Mouse (Mus musculus) heart, adult 2 months (tissue): ENCODE data around the gene Cchcr1. TPM values are rescaled to one million over a fixed set of nuclear protein-coding genes. Genes with fewer than 3 reads are reported as not detected.

Experiments
- DNase-seq, 2 experiments: peaks; one replicate each; pipeline ENCODE4 v3.0.0; 2021
- H3K27ac ChIP-seq: fragments of 200-600 bp; 2 replicates; pipeline ENCODE4 v1.8.1; 2022
- H3K27me3 ChIP-seq: fragments of 200-500 bp; 2 replicates; pipeline ENCODE4 v1.6.1; 2012; ENCODE audit warnings: mild to moderate bottlenecking, low read length, inconsistent platforms, mixed read lengths; ENCODE audit not compliant: control insufficient read depth, insufficient read depth
- H3K36me3 ChIP-seq: fragments of 200-500 bp; 2 replicates; pipeline ENCODE4 v1.6.1; 2012; ENCODE audit warnings: low read length, inconsistent platforms; ENCODE audit not compliant: control insufficient read depth, insufficient read depth
- H3K4me1 ChIP-seq: fragments of 200-500 bp; 2 replicates; pipeline ENCODE4 v1.6.1; 2011; ENCODE audit warnings: low read length; ENCODE audit not compliant: control insufficient read depth, insufficient read depth
- H3K4me3 ChIP-seq: fragments of 200-600 bp; 2 replicates; pipeline ENCODE4 v1.8.1; 2022
- H3K79me2 ChIP-seq: fragments of 200-500 bp; replicated peaks from 2 replicates; pipeline ENCODE4 v1.6.1; 2012; ENCODE audit warnings: mild to moderate bottlenecking, inconsistent platforms, low read length, moderate library complexity, mixed read lengths; ENCODE audit not compliant: control insufficient read depth, insufficient read depth
- H3K9ac ChIP-seq: fragments of 200-500 bp; 2 replicates; pipeline ENCODE4 v1.6.1; 2012; ENCODE audit warnings: low read depth, mild to moderate bottlenecking, control low read depth, inconsistent platforms, low read length, mixed read lengths
- CTCF ChIP-seq: fragments of 200-600 bp; IDR thresholded peaks from 2 replicates; pipeline ENCODE4 v1.8.1; 2022; ENCODE audit warnings: antibody characterized with exemption, mild to moderate bottlenecking, moderate library complexity
- EP300 ChIP-seq: fragments of 200-500 bp; IDR thresholded peaks from 2 replicates; pipeline ENCODE4 v1.6.1; 2011; ENCODE audit warnings: low read depth, low read length, control low read depth; ENCODE audit not compliant: insufficient read depth
- POLR2A ChIP-seq: fragments of 200-500 bp; IDR thresholded peaks from 2 replicates; pipeline ENCODE4 v1.6.1; 2011; ENCODE audit warnings: mild to moderate bottlenecking, low read depth, low read length, control low read depth; ENCODE audit not compliant: insufficient read depth
- WGBS: fragments of 180-500 bp; shearing (Covaris S2); methylation state at CpG from one replicate; pipeline ENCODE4 v1.1.7; 2018; 5-methylcytosine and 5-hydroxymethylcytosine counted together
- intact Hi-C: fragments of 180-260 bp; cut with DNase I; formaldehyde crosslinking; loops from one replicate; pipeline ENCODE4 v1.15.1; 2025
- polyA plus RNA-seq: library from polyadenylated mRNA; depleted of rRNA; stranded (reverse); fragments of >200 nt; gene quantifications from 2 replicates; pipeline ENCODE4 v1.2.3, GENCODE M21; 2012
- total RNA-seq, 2 experiments: library from RNA; stranded (reverse); gene quantifications; 2 replicates each; pipeline ENCODE4 v1.2.3; 2021

The Cchcr1 gene
- total and polyA plus RNA-seq, 3 experiments = 1.9 to 3.7 (median 2.2) TPM

GRCm38 (mm10) chr17:35558216-35558615 lies 41.3 kb downstream of the Cchcr1 start:
- Histone ChIP-seq H3K4me3 (no peak overlapping the region), H3K36me3 (no peaks in the 10 kb centered on the region), H3K9ac (no peak overlapping the region), H3K27me3 (no peaks in the 10 kb centered on the region), H3K27ac (no peak overlapping the region), H3K79me2 (no peaks in the 10 kb centered on the region), H3K4me1 (no peaks in the 10 kb centered on the region)
- no peak for DNase-seq
- 58% methylated on average over 8 of the region's 8 CpGs for WGBS
- no peak for TF ChIP-seq EP300
- intact Hi-C loops = no loop called here

DNA sequence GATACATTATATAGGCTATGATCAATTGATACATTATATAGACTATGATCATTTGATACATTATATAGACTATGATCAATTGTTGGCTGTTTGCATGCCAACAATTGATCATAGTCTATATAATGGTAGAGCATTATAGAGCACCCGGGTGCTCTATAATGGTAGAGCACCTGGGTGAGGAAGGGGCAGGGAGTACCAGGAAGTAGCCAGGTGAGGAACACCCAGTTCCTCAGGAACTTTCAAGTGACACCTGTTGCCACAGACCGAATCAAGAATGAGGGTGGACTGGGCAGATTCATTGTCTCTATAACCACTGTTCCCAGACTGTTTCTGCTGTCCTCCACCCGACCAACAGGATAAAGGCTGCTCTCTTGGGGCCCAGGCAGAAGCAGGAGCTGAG lies 50.2 kb downstream of the Cchcr1 start, which contains the start of gene 2300002M23Rik:
Gene 2300002M23Rik (plus strand): TSS at position 301 of the 400 bp plus-strand sequence.
- Histone ChIP-seq H3K79me2 (no peaks in the 10 kb centered on the region), H3K27ac (no peak within 1 kb of the TSS), H3K27me3 (no peaks in the 10 kb centered on the region), H3K4me3 (no peak within 1 kb of the TSS), H3K36me3 (no peaks in the 10 kb centered on the region), H3K4me1 (no peaks in the 10 kb centered on the region), H3K9ac (no peak within 1 kb of the TSS)
- no peak for DNase-seq
- intact Hi-C loops = no loop called here
- 55% methylated on average over 3 of the region's 3 CpGs for WGBS
- TF ChIP-seq POLR2A = no peak
- TF ChIP-seq EP300 = no peak
- TF ChIP-seq CTCF = no peak

- Histone ChIP-seq H3K9ac (no peak overlapping the region), H3K4me1 (no peaks in the 10 kb centered on the region), H3K27me3 (no peaks in the 10 kb centered on the region), H3K4me3 (no peak overlapping the region), H3K36me3 (no peaks in the 10 kb centered on the region), H3K79me2 (no peaks in the 10 kb centered on the region), H3K27ac (no peak overlapping the region)
- TF ChIP-seq EP300 = no peak
- no peak for TF ChIP-seq CTCF
- no peak for TF ChIP-seq POLR2A
- WGBS = 27% methylated on average over 9 of the region's 9 CpGs
- no peak for DNase-seq
- intact Hi-C loops = no loop called here
Observed at GRCm38 (mm10) chr17:35567767-35568166, 50.9 kb downstream of the Cchcr1 start.

- no peak overlapping the region for H3K4me3 ChIP-seq
Observed at GRCm38 (mm10) chr17:35569091-35569944, 52.4 kb downstream of the Cchcr1 start.

DNA sequence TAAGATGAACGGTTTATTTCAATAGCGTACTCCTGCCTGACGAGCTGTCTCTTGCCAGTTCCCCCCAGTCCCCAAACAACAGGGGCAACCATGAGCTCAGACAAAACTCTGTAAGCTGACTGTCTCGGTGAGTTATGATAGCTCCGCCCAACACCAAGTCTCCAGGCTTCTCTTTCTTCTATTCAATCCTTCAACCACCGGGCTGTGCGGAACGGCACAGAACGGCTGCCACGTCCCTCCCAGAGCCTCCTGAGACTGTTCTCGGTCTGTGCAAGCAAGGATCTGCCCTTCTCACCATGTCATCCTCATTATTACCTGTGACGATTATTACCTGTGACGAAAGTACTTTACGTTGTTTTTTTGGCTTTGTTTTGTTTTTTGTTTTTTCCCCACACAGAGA lies 53.9 kb downstream of the Cchcr1 start:
- no peaks in the 10 kb centered on the region for H3K27me3 ChIP-seq
- WGBS = 85% methylated on average over 14 of the region's 14 CpGs
- H3K36me3 ChIP-seq = no peaks in the 10 kb centered on the region
- TF ChIP-seq CTCF (no peak), EP300 (no peak), POLR2A (no peak)
- no peak overlapping the region for H3K4me3 ChIP-seq
- no peak overlapping the region for H3K9ac ChIP-seq
- intact Hi-C loops = no loop called here
- H3K27ac ChIP-seq = no peak overlapping the region
- DNase-seq = no peak
- no peaks in the 10 kb centered on the region for H3K79me2 ChIP-seq
- H3K4me1 ChIP-seq = no peaks in the 10 kb centered on the region

More at GRCm38 (mm10) chr17:35569091-35569944, 52.4 kb downstream of the Cchcr1 start:
- no peak for DNase-seq
- H3K79me2 ChIP-seq = no peaks in the 10 kb centered on the region
- WGBS = 8% methylated on average over 28 of the region's 28 CpGs
- H3K27me3 ChIP-seq = no peaks in the 10 kb centered on the region
- no peaks in the 10 kb centered on the region for H3K36me3 ChIP-seq
- intact Hi-C loops = no loop called here
- no peak overlapping the region for H3K9ac ChIP-seq
- TF ChIP-seq POLR2A = no peak
- TF ChIP-seq CTCF = no peak
- no peak for TF ChIP-seq EP300
- no peaks in the 10 kb centered on the region for H3K4me1 ChIP-seq
- H3K27ac ChIP-seq = no peak overlapping the region

- 98% methylated on average over 7 of the region's 7 CpGs for WGBS
- H3K27ac ChIP-seq = no peak overlapping the region
- intact Hi-C loops = no loop called here
- no peaks in the 10 kb centered on the region for H3K4me1 ChIP-seq
- DNase-seq = no peak
- H3K9ac ChIP-seq = no peak overlapping the region
- no peaks in the 10 kb centered on the region for H3K27me3 ChIP-seq
- no peak overlapping the region for H3K4me3 ChIP-seq
- TF ChIP-seq CTCF = no peak
- TF ChIP-seq EP300 = no peak
- TF ChIP-seq POLR2A = no peak
- no peaks in the 10 kb centered on the region for H3K36me3 ChIP-seq
- no peaks in the 10 kb centered on the region for H3K79me2 ChIP-seq
Observed at GRCm38 (mm10) chr17:35571477-35571876, 54.6 kb downstream of the Cchcr1 start.
